Mouse (Mus musculus) gastrocnemius, postnatal 14 days (tissue): ENCODE results near the gene Prss12. TPM values are rescaled to one million over a fixed set of nuclear protein-coding genes. Genes with fewer than 3 reads are reported as not detected.

Experiments used
- DNase-seq: peaks from one replicate; pipeline ENCODE4 v3.0.0; 2021; ENCODE audit warnings: mixed read lengths
- intact Hi-C: fragments of 180-260 bp; cut with DNase I; formaldehyde crosslinking; loops from one replicate; pipeline ENCODE4 v1.15.1; 2025; ENCODE audit warnings: low total_unique reads
- long read RNA-seq, 2 experiments: library from polyadenylated mRNA; stranded (forward); transcript quantifications; one replicate each; pipeline ENCODE4 v2.0.0; 2021
- total RNA-seq, 2 experiments: library from RNA; stranded (reverse); gene quantifications; 2 replicates each; pipeline ENCODE4 v1.2.3; 2021

Gene Prss12
- total RNA-seq: 1 to 10 TPM; 1.3 to 3.1 TPM
- long read RNA-seq, experiment 1: 0 reads
- long read RNA-seq, experiment 2, partial matches to known transcripts: 0 of 4 reads
- long read RNA-seq, experiment 2, other reads (novel, unspliced or antisense): 0 of 4 reads

DNA sequence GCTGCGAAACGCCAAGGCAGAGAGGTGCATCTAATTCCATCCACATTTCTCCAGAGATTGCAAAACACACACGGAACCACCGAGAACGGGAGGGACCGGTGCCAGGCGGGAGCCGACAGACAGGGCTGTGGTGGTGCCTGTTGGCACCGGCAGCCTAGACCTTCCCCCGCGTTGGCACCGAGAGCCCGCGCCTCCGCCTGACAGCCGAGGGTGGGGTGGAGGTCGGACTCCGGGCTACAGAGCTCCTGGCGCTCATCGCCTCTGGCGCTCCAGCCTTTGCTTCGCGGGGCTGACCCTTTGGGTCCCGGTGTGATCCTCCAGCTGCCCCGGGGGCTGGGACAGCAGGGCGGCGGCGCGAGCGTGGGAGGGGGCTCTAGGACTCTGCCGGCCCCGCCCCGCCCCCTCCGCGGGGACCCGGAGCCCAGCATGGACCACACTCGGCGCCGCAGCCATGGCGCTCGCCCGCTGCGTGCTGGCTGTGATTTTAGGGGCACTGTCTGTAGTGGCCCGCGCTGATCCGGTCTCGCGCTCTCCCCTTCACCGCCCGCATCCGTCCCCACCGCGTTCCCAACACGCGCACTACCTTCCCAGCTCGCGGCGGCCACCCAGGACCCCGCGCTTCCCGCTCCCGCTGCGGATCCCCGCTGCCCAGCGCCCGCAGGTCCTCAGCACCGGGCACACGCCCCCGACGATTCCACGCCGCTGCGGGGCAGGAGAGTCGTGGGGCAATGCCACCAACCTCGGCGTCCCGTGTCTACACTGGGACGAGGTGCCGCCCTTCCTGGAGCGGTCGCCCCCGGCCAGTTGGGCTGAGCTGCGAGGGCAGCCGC lies at the start of gene Prss12:
Gene Prss12 (plus strand): TSS at position 206 of the 830 bp plus-strand sequence.
- peak; percentile 32 for DNase-seq
- intact Hi-C loops: no loop called here

DNA sequence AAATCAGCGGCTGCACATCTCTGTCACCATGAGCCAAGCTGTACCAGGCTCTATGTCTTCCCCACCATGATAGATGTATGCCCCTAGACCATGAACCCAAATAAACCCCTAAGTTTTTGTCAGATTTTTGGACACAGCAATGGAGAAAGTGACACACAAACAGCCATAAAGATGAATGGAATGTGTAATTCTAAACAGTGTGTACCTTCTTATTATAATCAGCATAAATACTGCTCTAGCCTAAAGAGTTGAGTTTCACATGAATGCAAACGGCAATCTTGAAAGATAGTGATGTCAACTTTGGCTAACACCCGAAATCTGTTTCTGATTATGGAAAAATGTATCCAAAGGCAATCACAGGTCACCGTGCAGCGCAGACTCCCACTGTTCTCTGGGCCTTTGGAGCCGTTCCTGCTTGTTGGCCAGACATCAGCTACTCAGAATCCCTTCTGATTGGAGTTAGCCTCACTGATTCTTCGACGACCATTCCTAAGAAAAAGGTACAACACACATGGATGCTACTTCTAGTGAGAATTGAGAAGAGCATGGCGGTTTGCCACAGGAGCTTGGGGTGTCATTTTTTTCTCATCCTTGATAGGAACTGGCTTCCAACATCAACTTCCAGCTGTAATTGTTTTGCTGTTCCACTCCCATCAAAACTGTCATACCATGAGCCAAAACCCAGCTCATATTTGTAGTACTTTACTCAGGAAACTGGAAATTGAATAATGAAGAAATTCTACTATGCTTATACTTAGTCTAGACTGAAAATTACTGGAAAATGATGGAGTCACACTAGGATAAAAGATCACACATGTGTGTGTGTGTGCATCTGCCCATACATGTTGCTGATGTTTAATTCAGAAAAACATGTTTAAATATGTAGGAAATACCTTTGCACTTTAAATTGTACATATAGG lies 48.9 kb upstream of the Prss12 start:
- DNase-seq: peak; percentile 4
- intact Hi-C loops: no loop called here

DNA sequence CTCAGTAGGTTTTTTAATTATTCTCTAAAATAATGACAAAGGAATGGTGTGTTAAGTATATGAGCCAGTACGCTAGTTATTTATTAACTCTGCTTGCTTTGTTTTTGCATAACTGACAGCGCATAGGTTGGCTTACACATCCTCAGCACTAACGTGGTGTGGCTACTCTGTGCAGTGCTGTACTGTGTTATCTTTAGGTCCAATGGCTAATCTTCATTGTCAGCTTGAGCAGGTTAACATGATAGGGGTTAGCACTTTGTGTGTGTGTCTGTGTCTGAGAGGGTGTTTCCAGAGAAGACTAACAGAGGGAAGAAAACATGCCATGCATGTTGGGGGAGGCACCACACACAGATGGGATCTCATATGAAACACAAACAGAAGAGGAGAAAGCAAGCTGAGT lies 41.8 kb upstream of the Prss12 start:
- intact Hi-C loops: no loop called here
- no peak for DNase-seq

DNA sequence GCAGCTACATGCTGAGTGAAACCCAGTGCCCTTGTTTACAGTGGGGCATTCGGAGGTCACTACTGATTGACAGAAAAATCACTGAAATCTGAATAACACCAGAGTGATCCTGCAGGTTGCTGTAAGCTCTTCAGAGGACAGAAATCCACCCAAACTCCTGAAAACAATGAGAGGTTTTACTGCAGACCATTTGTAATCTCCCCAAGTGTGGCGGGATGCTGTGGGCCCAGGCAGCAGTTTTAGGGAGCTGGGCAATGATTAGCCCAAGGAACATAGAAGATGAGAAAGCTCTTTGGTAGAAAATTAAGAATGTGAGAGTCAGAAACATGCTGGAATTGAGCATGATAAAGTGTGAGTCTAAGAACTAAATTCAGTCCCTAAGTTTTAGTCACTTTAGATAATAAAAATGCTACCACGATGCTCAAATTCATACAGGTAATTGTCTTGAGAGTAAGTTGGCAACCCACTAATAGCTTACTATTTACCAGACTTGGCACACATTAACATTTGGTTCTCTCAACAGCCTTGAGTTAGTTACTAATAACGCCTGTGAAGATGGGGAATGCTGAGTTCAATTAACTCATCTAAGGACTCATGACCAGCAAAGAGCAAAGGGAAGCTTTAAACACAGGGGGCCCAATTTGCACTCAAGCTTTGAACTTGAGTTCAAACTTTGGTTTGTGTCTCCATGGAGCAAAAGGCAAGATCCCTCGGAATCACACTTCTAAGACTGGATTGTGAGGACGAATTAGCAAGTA lies 34.7 kb upstream of the Prss12 start:
- intact Hi-C loops: no loop called here
- no peak for DNase-seq

DNA sequence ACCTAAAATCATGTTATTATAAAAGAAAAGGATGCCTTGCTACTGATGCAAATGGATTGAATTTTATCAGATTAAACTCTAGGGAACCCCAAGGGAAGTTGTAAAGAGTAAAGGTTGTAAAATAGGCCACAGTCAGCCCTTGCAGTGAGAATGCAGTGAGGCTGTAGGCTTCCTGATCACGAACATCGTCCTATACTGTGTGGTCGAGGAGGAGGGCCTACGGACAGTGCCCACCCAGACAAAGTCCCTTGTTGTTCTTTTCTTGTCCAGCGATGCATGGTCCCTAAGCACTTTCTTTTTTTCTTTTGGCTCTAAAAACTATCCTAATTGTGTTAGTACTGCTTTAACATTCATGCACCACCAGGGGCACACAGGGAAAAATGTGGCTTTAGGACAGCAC lies 33.5 kb upstream of the Prss12 start:
- intact Hi-C loops: no loop called here
- DNase-seq: no peak

DNA sequence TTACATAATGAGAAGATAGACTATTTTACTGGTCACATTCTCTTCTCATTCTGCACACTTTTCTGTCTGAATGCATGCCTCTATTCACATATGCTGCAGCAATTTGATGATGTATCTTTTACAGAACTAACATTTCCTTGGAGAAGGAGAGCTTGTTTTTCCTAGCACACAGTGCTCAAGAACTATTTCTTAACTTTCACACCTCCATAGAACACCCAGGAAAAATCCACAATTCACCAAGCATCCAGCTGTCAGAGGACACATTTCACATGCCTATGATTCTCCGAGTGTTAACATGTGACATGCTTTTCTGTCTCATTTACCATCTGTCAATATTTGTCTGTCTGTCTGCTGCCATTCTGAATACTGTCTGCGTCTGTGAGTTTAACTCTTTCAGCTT lies 21.1 kb upstream of the Prss12 start:
- intact Hi-C loops: no loop called here
- no peak for DNase-seq

DNA sequence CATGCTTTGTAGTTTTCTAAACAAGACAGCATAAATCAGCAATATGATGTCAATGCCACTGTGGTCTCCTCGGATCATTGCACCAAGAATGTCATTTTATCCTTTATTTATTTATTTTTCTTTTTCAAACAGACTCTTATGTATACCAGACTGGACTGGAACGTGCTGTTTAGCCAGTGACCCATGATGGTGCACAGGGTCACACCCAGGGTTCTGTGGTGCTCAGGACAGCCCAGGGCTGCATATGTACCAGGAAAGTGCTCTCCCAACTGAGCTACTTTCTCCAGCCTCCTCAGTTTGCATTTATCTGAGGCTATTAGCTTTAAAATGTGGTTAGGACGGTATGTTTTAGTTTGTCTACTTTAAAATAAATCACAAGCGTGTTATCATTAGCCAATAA lies 18.7 kb upstream of the Prss12 start:
- no peak for DNase-seq
- intact Hi-C loops: no loop called here

DNA sequence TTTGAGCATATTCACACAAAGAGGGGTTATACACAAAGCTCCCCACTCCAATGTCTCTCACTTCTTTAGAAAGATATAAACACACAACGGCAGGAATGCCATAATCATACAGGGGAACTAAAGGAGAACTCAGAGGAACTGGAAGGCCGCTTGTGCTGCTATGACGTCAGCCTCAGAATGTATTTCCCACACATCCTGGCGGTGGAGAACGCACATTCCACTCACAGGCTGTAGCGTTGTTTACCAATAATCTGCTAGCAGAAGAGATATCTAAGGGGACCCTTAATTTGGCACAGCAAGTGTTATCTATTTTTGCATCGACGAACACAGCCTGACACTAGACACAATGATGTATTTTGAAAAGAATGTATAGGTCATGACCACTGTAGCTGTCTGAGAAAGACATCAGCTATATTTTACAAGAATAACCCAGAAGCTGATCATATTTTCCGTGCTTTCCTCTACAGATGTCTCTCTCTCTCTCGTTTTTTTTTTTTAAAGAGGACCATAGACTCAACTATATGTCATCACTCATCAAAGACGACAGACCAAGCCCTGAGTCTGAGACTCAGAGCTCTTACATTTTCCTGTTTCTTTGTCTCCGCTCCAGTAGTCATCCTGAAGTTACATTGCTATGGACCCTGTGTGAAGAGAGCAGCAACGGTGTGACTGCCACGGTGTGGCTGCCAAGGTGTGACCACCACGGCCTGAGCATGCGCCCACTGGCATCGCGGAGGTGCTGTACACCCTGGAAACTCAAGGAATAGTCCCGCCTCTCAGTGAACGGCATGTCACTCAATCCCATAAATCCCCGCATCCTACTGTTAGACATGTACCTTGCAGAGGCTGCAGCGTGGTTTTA lies 16.9 kb upstream of the Prss12 start:
- DNase-seq: no peak
- intact Hi-C loops: no loop called here

DNA sequence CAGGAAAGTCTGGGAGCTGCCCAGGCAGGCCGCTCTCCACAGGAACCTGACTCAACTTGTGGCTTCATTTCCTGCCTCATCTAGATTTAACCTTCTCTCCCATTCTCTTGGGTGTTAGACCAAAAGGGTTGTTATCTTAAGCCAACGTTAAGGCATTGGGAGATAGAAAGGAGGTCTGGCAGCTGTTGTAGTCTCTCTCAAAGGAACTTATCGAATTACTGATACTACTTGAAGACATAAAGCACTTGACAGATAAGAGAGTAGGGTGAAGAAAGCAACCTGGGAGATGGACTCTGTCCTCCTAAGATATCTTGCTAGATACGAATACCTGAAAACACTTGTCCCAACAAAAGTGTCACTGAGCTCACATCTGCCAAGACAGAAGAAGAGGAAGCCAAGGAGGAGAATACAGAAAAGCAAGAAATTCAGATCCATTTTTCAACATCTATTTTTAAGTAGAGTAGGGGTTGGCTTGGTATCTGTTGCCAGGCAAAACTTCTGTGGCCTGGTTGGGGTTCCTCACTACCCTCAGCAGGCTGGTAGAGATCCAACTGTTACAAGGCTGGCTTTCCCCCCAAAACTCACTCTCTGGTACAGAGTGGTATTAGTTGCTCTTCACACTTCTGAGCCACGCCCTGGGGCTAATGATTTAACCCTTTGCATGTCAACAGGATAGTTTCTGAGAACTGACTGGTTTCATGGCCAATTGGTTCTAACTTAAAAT lies 14.6 kb upstream of the Prss12 start:
- DNase-seq: no peak

DNA sequence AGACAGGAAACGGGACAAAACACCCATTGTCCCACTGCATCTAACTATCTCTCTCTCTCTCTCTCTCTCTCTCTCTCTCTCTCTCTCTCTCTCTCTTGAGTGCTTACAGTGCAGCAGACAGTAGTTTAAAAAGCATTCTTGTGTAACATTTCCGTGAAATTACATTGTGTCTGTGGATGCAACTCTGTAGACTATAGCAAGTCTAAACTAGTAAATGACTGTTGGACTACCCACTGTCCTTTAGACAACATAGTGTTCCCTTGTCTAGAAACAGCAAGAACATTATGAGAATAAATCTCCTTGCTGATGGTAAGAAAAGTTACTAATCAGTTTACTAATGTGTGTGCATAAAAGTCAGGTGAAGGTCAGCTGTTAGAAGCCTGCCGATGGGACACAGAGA lies 13.4 kb upstream of the Prss12 start:
- no peak for DNase-seq
- intact Hi-C loops: no loop called here

More for the DNA sequence above, 14.6 kb upstream of the Prss12 start:
- intact Hi-C loops: no loop called here

DNA sequence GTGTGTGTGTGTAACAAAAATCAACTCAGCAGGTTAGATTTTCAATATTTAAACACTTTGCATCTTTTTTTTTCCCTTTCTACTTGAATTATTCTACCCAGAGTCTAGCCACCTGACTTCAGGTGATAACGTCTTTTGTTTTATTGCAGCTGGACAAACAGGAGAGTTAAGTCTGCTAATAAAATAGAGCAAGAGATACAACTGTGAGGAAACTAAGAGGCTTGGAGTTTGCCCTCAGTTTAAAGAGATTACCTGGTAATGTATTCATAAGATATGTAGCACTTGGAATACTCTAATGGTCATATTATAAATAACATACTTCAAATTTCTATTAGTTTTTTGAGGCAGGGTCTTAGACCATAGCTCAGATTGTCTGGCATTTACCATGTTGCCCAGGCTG lies 9.1 kb upstream of the Prss12 start:
- no peak for DNase-seq
- intact Hi-C loops: no loop called here

DNA sequence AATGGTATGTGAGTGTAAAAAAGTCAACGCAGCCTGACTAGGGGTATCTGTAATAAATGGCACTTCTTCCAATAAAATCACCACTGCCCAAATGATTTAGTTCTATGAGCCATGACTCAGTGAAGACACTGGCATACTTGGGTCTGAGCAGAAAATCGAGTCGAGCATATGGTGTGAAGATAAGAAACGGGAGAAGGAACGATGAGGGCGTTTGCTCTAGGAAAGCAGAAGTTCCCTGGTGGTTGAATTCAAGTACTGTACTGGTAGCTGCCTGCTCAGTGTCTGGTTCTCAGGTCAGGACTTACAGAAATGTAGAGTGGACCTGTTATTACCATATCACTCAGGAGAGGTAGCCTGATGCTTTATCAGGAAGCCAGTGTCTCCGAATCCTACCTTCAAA lies 6.2 kb upstream of the Prss12 start:
- intact Hi-C loops: no loop called here
- DNase-seq: no peak

DNA sequence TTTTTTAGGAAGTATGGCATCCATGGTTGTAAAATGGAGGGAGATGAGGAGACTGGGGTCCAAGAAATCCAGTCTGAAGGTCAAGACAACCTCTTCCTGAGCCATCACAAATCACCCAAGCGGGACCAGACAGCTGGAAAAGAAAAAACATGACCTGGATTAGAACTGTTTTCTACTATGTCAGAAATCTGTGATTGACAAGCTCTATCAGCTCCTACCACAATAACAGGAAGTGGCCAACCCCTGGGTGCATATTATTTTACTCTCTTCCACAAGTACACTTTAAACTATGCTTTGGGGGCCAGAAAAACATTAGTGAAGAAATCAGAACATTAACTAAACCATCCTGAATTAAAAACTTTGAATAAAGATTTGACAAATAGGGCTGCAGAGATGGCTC lies 2.2 kb upstream of the Prss12 start:
- intact Hi-C loops: no loop called here
- no peak for DNase-seq

DNA sequence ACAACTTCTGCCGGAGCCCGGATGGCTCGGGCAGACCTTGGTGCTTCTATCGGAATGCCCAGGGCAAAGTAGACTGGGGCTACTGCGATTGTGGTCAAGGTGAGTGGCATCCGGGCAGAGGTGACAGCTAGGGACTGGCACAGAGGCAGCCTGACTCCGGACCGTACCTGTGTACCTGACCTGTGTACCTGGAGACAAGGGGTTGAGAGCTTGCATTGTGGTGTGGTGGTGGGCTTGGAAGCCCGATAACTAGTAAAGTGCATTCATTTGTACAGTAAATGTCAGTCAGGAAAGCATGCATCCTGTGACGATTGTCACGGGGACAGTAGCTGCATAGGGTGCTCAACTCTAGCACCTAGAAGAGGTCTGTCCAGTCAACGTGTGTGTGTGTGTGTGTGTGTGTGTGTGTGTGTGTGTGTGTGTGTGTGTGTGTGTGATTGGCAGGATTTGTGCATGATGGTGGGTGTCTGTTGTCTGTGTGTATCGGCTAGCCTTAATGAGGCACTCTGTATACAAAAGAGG lies 886 bp downstream of the Prss12 start:
- DNase-seq: no peak
- intact Hi-C loops: no loop called here

DNA sequence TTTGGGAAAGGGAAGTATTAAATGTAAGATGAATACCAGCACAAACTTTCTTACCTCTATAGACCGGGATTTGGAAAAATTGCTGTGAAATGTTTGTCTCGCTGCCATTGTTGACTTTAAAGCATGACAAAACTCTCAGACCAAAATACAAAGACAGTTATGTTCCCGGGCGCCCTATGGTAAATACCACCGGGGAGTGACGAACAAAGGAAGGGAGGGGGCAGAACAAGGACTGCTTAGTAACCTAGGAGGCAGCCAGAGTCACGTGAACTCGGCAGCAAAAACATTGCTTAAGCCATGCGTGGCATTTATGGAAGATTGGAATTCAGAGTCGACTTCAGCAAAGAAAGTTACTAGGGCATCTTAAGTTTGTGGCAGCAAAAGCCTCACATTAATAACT lies 1.4 kb downstream of the Prss12 start:
- intact Hi-C loops: no loop called here
- DNase-seq: no peak

DNA sequence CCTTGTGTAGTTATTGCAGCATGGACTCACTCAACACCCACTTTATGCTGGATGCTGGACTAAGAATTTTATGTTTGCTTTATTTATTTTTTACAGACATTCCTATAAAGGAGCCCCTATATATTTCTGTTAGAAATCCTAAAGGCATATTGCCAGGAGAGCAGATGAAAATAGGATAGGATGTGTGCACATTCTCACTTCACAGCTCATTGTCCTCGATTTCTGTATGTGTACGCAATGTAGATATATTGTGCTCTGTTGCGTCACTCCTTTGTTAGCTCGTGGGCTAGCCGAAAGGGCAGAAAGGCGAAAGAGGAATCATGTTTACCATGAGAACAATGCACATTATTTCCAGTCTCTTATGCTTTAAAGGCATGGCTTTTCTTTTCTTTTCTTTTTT lies 3.4 kb downstream of the Prss12 start:
- intact Hi-C loops: no loop called here
- DNase-seq: no peak

DNA sequence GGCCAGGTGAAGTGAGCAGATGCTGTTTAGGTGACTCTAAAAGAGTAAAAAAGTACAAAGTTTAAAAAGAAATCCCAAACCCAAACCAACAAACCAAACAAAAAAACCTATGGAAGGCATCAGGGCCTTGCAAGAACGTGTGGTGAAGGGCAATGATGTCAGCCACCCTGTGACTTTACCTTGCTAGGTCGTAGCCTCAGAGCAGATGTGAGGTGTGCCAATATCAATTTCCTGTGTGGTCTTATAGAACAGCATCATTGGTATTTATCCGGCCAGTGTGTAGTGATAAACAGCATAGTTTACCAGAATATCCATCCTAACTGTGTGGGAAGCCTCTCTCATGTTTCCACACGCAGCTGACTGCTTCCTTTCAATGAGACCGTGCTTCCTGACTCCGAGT lies 6.2 kb downstream of the Prss12 start:
- intact Hi-C loops: no loop called here
- no peak for DNase-seq

DNA sequence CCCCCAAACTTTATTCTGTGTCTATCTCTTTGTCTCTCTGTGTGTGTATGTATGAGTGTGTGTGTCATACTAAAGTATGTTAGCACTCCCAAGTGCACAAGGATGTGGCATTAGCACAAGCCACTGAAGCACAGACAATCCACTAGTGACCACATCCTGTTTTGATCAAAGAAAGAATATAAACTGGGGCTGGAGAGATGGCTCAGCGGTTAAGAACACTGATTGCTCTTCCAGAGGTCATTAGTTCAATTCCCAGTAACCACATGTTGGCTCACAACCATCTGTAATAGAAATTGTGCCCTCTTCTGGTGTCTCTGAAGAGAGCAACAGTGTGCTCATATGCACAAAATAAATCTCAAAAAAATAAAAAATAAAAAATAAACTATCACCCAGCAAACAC lies 12.8 kb downstream of the Prss12 start:
- DNase-seq: no peak
- intact Hi-C loops: no loop called here
